Mouse (Mus musculus) embryonic fibroblast, embryonic 13.5 days (primary cell): ENCODE measurements around the gene Sirt3. TPM values are rescaled to one million over a fixed set of nuclear protein-coding genes. Genes with fewer than 3 reads are reported as not detected.

Experiments
- H3K27ac ChIP-seq: 2 replicates; pipeline ENCODE4 v1.5.1; 2012; ENCODE audit warnings: low read length, control low read depth, inconsistent platforms; ENCODE audit not compliant: insufficient read depth
- H3K4me1 ChIP-seq: 2 replicates; pipeline ENCODE4 v1.6.1; 2011; ENCODE audit warnings: low read length; ENCODE audit not compliant: control insufficient read depth, insufficient read depth
- H3K4me3 ChIP-seq: 2 replicates; pipeline ENCODE4 v1.5.1; 2011; ENCODE audit warnings: mild to moderate bottlenecking, control low read depth, low read length; ENCODE audit not compliant: insufficient read depth
- CTCF ChIP-seq: IDR thresholded peaks from 2 replicates; pipeline ENCODE4 v1.5.1; 2011; ENCODE audit warnings: mild to moderate bottlenecking, control low read depth, low read length, moderate library complexity, borderline replicate concordance; ENCODE audit not compliant: insufficient read depth
- POLR2A ChIP-seq: IDR thresholded peaks from 2 replicates; pipeline ENCODE4 v1.6.1; 2011; ENCODE audit warnings: low read depth, mild to moderate bottlenecking, control low read depth, low read length, moderate library complexity
- polyA plus RNA-seq: library from polyadenylated mRNA; stranded (reverse); fragments of >200 nt; gene quantifications from 2 replicates; pipeline ENCODE4 v1.2.4, GENCODE M21; 2011; ENCODE audit warnings: low read depth; ENCODE audit not compliant: missing spikeins, insufficient read length

The Sirt3 gene
- polyA plus RNA-seq, 1 experiment, result 8.2 TPM

GRCm38 (mm10) chr7:140864761-140865160 is 17.3 kb downstream of the Sirt3 start:
- TF ChIP-seq POLR2A (peak; percentile 30; the same call in 1 of the 2 replicates), CTCF (no peak)
- Histone ChIP-seq H3K4me3 (no peak overlapping the region), H3K4me1 (no peaks in the 10 kb centered on the region), H3K27ac (no peak overlapping the region)

GRCm38 (mm10) chr7:140860728-140861127 is 21.4 kb downstream of the Sirt3 start:
- H3K4me3 ChIP-seq, result no peak overlapping the region
- H3K4me1 ChIP-seq, result 0 out of 2 replicates have a peak, but pooled peaks cover 4% of the 10 kb centered on the region
- no peak overlapping the region for H3K27ac ChIP-seq
- no peak for TF ChIP-seq POLR2A
- TF ChIP-seq CTCF, result no peak

- TF ChIP-seq POLR2A (no peak), CTCF (no peak)
- no peak overlapping the region for H3K27ac ChIP-seq
- H3K4me1 ChIP-seq, result 0 out of 2 replicates have a peak, but pooled peaks cover 4% of the 10 kb centered on the region
- no peak overlapping the region for H3K4me3 ChIP-seq
Measured at GRCm38 (mm10) chr7:140859997-140860396, 22.1 kb downstream of the Sirt3 start.

- Histone ChIP-seq H3K4me3 (peak overlapping the region; percentile 80), H3K4me1 (0 out of 2 replicates have a peak, but pooled peaks cover 4% of the 10 kb centered on the region), H3K27ac (no peak overlapping the region)
- TF ChIP-seq CTCF (no peak), POLR2A (no peak)
Measured at GRCm38 (mm10) chr7:140858746-140859145, 23.4 kb downstream of the Sirt3 start.

- Histone ChIP-seq H3K4me1 (0 out of 2 replicates have a peak, but pooled peaks cover 4% of the 10 kb centered on the region), H3K4me3 (peak within 1 kb of the TSS; percentile 80), H3K27ac (peak within 1 kb of the TSS; percentile 78)
- no peak for TF ChIP-seq POLR2A
Measured at GRCm38 (mm10) chr7:140857550-140858505, 24.3 kb downstream of the Sirt3 start, which contains the start of gene Bet1l. Gene Bet1l (minus strand): TSS chr7:140857577.

GRCm38 (mm10) chr7:140856785-140857549 is 25.1 kb downstream of the Sirt3 start, which contains the start of gene Ric8a:
Gene Ric8a (plus strand): TSS chr7:140856957.
- H3K27ac ChIP-seq, result peak within 1 kb of the TSS; percentile 78
- peak; percentile 74 for TF ChIP-seq POLR2A
- TF ChIP-seq CTCF, result no peak
- H3K4me3 ChIP-seq, result peak within 1 kb of the TSS; percentile 80
- 0 out of 2 replicates have a peak, but pooled peaks cover 4% of the 10 kb centered on the region for H3K4me1 ChIP-seq

GRCm38 (mm10) chr7:140855860-140856784 is 26.0 kb downstream of the Sirt3 start, which contains the start of gene Gm45785:
Gene Gm45785 (minus strand): TSS chr7:140856331.
- TF ChIP-seq POLR2A (peak; percentile 80), CTCF (no peak)
- Histone ChIP-seq H3K4me1 (0 out of 2 replicates have a peak, but pooled peaks cover 4% of the 10 kb centered on the region), H3K27ac (peak within 1 kb of the TSS; percentile 78), H3K4me3 (peak within 1 kb of the TSS; percentile 80)

- TF ChIP-seq POLR2A (peak; percentile 31; the same call in 1 of the 2 replicates), CTCF (no peak)
- H3K4me1 ChIP-seq, result 0 out of 2 replicates have a peak, but pooled peaks cover 4% of the 10 kb centered on the region
- H3K4me3 ChIP-seq, result peak overlapping the region; percentile 80
- peak overlapping the region; percentile 78; the same call in 1 of the 2 replicates for H3K27ac ChIP-seq
Measured at GRCm38 (mm10) chr7:140855181-140855580, 26.9 kb downstream of the Sirt3 start.

- Histone ChIP-seq H3K27ac (no peak overlapping the region), H3K4me3 (no peak overlapping the region), H3K4me1 (0 out of 2 replicates have a peak, but pooled peaks cover 4% of the 10 kb centered on the region)
- TF ChIP-seq POLR2A (no peak), CTCF (no peak)
Measured at GRCm38 (mm10) chr7:140854483-140854882, 27.6 kb downstream of the Sirt3 start.
